Mouse (Mus musculus): ENCODE data around the gene Lgals2.

DNA sequence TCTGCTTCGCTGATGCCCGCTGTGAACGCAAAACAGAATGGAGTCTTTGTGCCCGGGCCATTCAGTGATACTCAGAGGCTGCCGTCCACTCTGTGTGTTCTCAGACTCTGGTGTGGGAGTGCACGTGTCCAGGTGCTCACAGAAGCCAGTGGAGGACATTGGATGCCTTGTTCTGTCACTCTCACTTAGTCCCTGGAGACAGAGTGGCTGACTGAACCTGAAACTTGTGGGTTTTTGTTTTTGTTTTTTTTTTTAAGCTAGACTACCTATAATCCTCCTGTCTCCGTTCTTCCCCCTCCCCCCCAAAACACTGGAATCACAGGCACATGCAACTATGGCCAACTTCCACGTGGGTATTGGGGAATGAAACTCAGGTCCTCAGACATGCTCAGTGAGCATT is 9.0 kb downstream of the Lgals2 start:
- TF ChIP-seq CTCF (IDR thresholded peaks at IDR 0.05; ENCODE audit: control insufficient read depth, insufficient read depth, insufficient replicate concordance, low read depth, low read length) (no peak), POLR2A (IDR thresholded peaks at IDR 0.05; ENCODE audit: control insufficient read depth, low read depth, low read length) (no peak)

All from testis, adult 2 months (tissue).